Mouse (Mus musculus): ENCODE measurements at regions not wholly inside any gene's neighbourhood (a gene's known extent, or its start where the extent isn't known, plus 50 kb on each side); places are given as distances from the start of the nearest gene placed in this dataset.

GRCm38 (mm10) chr8:44155705-44156321, 446.0 kb upstream of the Adam34 start:
- DNase-seq (ENCODE audit: low read depth, low spot score): no peak

DNA sequence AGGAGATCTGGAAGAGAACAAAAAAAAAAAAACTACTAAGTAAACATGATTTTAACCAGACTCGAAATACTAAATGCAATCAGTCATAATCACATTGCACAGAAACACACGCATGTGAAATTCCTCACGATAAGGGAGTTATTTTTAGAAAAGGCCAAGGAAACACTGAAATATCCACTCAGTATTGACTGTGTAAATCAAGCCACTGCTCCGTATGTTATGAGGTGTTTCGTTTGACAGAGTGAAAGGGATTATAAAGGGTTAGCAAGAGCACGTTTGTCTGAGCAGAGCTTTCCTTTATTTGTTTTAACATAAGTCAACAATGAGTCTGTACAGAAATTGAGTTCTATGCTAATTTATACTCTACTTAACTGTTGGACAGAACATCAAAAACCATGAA, 455.3 kb upstream of the Adam34 start:
- no peak for DNase-seq (ENCODE audit: low read depth, low spot score)

DNA sequence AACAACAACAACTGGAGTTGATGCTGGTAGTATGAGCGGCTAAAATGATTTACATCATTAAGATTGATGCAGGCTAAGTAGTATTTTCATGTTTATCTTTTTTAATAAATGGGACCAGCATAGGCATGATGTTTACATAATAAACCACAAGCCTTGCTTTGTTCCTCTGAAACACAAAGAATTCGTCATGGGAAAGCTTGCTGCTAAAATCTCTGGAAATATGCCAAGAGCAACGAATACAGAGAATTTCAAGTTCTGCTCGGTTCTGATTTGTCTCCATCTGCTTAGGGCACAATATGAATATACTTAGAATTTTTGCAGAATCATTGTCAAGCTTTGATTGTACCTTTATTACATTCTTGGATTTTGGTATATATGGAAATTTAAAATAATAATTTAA, 467.2 kb upstream of the Adam34 start:
- DNase-seq (ENCODE audit: low read depth, low spot score): no peak

DNA sequence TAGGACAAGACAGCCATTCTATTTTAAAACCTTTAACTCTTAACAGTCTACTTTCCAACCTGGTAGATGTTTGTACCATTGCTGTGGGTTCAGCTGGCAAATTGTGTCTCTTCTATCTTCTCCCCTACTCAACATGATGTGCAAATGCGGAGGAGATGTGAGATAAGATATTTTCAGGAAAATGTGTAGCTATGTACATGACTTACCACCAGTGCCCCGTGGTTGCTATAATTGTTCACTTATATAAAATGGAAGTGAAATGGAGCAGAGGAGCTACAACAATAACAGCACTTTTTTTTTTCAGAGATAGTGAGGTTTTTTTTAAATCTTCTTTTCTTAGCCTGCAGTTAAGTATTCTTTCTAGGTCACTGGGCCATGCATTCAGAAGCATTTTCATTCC, 492.4 kb upstream of the Adam34 start:
- DNase-seq (ENCODE audit: low read depth, low spot score): no peak

- peak; percentile 2 for DNase-seq (ENCODE audit: low read depth, low spot score)
Measured at GRCm38 (mm10) chr8:44206391-44207170, 496.7 kb upstream of the Adam34 start.

- no peak for DNase-seq (ENCODE audit: low read depth, low spot score)
Measured at GRCm38 (mm10) chr8:44222346-44222745, 512.5 kb upstream of the Adam34 start.

DNA sequence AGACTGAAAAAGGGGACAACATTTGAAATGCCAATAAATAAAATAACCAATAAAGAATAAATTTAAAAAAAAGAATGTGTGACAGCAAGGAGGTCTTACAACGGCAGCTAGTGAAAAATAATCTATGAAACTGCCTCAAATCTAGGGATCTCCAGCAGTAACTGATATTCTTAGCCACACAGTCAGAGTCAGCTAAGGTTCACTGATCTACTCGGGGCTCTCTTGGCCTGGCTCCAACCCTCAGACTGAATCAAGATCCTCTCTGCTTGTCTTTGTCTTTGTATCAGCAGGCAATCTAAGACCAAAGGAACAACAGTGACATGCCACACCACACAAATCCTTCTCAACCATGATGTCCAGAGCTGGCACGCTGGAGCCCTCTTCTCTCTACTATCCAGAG, 542.5 kb upstream of the Adam34 start:
- DNase-seq (ENCODE audit: low read depth, low spot score): no peak

GRCm38 (mm10) chr8:44257051-44257450, 547.2 kb upstream of the Adam34 start:
- DNase-seq (ENCODE audit: low read depth, low spot score): peak; percentile 23

DNA sequence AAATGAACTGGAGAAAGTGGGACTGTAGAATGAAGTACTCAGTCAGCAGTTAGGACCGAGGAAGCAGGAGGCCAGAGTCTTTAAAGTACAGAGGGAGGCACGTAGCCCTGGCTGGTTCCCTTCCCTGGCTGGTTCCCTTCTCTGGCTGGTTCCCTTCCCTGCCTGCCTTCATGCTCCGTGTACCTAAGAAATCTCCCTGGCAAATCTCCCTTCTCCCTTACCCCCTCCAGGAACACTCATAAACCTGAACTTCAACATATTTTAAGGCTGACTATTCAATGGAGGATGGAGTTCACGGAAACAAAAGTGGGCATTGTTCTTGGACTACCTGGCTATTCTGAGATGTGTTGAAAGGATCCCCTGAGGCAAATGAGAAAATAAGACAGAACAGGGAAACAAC, 551.2 kb upstream of the Adam34 start:
- DNase-seq (ENCODE audit: low read depth, low spot score): no peak

DNA sequence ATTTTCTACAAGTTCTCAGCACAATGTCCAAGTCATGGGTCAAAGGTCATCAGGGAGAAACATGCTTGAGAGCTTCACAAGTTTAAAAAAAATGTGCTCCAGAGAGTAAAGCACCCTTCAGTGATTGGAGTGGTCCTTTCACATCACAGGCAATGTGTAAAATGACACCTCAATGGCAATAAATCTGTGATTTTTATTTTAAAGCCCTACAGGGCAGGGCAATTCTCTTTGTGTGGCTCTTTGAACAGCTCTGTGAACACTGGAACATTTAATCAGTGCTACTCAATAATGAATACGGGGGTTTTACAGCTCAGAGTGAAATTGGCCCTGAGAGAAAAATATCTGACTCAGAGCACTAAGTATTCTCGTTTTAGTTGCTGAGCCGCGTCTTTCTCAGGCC, 563.5 kb upstream of the Adam34 start:
- DNase-seq (ENCODE audit: low read depth, low spot score): peak; percentile 19

DNA sequence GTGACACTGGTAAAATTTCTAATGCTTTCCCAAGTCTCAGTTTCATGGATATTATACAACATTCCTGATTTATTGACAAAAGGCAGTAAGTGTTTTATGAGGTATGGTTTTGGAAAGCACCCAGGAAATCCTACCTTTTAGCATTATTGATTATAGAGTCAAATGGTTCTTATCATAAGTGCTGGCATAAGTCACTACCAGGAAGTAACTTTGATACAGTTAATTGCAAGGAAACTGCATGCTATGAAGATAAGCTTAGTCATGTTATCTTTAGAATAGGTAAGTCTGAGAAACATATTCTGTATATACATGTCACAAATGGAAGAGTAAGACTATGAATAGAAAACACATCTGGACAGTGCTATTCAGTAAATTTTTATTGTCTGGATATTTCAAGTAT, 608.4 kb upstream of the Adam34 start:
- DNase-seq (ENCODE audit: low read depth, low spot score): no peak

- DNase-seq (ENCODE audit: low read depth, low spot score): no peak
Measured at GRCm38 (mm10) chr8:44334323-44334993, 600.8 kb upstream of the Fat1 start.

DNA sequence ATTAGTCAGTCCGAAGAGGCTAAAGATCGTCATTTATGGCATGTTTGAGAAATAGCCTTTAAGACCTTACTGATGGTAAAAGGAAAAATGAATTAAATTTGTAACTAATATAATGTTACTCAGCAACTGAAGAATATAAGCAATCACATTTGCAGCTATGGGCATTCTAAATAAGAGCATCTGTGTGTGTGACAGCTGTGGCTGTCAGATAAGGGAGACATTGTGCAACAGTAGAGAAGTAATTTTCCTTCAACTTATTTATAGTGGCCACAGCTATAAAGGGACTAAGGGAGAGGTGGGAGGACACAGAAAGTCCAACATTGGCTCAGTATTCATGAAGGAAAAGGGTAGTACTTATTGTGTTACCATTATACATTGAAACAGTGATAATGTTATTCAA, 591.8 kb upstream of the Fat1 start:
- DNase-seq (ENCODE audit: low read depth, low spot score): no peak

GRCm38 (mm10) chr8:44343924-44344323, 591.3 kb upstream of the Fat1 start:
- no peak for DNase-seq (ENCODE audit: low read depth, low spot score)

GRCm38 (mm10) chr8:44347412-44347811, 587.8 kb upstream of the Fat1 start:
- no peak for DNase-seq (ENCODE audit: low read depth, low spot score)

- no peak for DNase-seq (ENCODE audit: low read depth, low spot score)
Measured at GRCm38 (mm10) chr8:44373987-44374386, 561.3 kb upstream of the Fat1 start.

- DNase-seq (ENCODE audit: low read depth, low spot score): no peak
Measured at GRCm38 (mm10) chr8:44377731-44378130, 557.5 kb upstream of the Fat1 start.

- no peak for DNase-seq (ENCODE audit: low read depth, low spot score)
Measured at GRCm38 (mm10) chr8:44408462-44408861, 526.8 kb upstream of the Fat1 start.

DNA sequence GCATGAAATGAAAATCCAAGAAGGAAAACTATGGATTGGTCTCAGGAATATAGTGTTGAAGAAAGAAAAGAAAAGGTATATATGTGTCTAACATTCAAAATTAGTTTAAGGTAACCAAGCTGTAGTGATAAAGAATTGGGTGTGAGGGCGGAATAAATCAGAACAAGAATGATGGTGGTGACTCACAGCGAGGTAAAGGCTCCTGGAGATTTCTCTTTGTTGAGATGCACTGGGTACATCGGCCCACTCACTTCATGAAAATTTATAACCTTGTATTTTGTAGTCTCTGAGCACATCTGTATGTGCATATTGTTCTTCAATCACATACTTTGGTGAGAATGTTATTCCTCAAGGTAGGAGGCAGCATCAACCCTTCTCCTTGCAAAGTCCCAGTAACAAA, 525.0 kb upstream of the Fat1 start:
- no peak for DNase-seq (ENCODE audit: low read depth, low spot score)

DNA sequence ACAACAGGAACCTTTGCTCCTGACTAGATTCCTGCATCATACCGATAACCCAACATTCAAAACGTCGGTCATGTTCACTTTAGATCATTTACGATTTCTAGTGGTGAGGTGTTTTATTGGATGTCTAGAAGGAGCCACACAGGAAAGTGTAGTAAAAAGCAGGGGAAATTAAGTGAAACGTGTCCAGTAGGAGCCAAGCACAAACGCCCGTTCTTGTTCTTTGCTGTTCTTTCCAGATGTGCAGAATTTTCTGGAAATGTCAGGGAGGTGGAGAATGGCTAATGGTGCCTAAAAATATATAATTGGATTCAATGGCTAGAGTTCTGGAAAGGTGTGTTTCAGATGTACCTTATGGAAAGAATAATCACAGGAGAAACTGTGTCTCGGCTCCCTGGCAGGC, 517.2 kb upstream of the Fat1 start:
- no peak for DNase-seq (ENCODE audit: low read depth, low spot score)

DNA sequence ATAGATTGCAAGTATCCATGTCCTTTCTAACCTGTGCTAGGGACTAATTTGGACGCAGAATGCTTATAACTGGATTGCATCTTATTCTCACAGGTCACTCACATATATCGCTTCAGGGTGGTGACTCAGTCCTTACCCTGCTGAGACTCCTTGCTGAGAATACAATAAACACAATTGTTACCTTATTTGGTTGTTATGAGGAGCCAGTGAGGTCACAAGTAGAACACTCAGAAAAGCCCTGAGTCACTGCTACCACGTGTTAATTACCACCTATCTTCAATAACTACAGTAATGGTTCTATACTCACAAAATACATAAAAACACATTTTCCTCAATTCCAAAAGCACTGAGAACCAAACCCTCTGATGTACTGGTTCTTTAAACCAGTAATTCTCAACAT, 479.8 kb upstream of the Fat1 start:
- no peak for DNase-seq (ENCODE audit: low read depth, low spot score)

- peak; percentile 2 for DNase-seq (ENCODE audit: low read depth, low spot score)
Measured at GRCm38 (mm10) chr8:44456336-44456735, 478.9 kb upstream of the Fat1 start.
